Mouse (Mus musculus) hindbrain, embryonic 15.5 days (tissue): Measurements from ENCODE around the gene Nol10. TPM values are rescaled to one million over a fixed set of nuclear protein-coding genes. Genes with fewer than 3 reads are reported as not detected.

Experiments used
- ATAC-seq: fragments of 200-750 bp; cut with Nextera tagmentation; 2 replicates; pipeline ENCODE4 v1.8.0; 2017; ENCODE audit warnings: low read depth, moderate number of reproducible peaks, moderate TSS enrichment; ENCODE audit not compliant: low FRiP score
- H3K27ac ChIP-seq: fragments of 300-500 bp; sonication (generic); replicated peaks from 2 replicates; pipeline ENCODE4 v1.5.1; 2015; ENCODE audit warnings: mild to moderate bottlenecking, inconsistent platforms
- H3K27me3 ChIP-seq: fragments of 300-500 bp; sonication (generic); 2 replicates; pipeline ENCODE4 v1.6.1; 2015; ENCODE audit warnings: control low read depth, inconsistent platforms
- H3K36me3 ChIP-seq: fragments of 300-500 bp; sonication (generic); 2 replicates; pipeline ENCODE4 v1.6.1; 2015; ENCODE audit warnings: control low read depth, inconsistent platforms
- H3K4me1 ChIP-seq: fragments of 300-500 bp; sonication (generic); replicated peaks from 2 replicates; pipeline ENCODE4 v1.6.1; 2015; ENCODE audit warnings: control low read depth, inconsistent platforms
- H3K4me2 ChIP-seq: fragments of 300-500 bp; sonication (generic); 2 replicates; pipeline ENCODE4 v1.6.1; 2015; ENCODE audit warnings: moderate library complexity, mild to moderate bottlenecking, inconsistent platforms
- H3K4me3 ChIP-seq: fragments of 300-500 bp; sonication (generic); 2 replicates; pipeline ENCODE4 v1.5.1; 2015; ENCODE audit warnings: mild to moderate bottlenecking, inconsistent platforms
- H3K9ac ChIP-seq: fragments of 300-500 bp; sonication (generic); 2 replicates; pipeline ENCODE4 v1.6.1; 2015; ENCODE audit warnings: inconsistent platforms
- H3K9me3 ChIP-seq: fragments of 300-500 bp; sonication (generic); 2 replicates; pipeline ENCODE4 v1.6.1; 2016; ENCODE audit warnings: control low read depth, inconsistent platforms
- WGBS: fragments of 180-500 bp; shearing (Covaris S2); methylation state at CpG from one replicate; pipeline ENCODE4 v1.1.7; 2015; 5-methylcytosine and 5-hydroxymethylcytosine counted together
- polyA plus RNA-seq: library from polyadenylated mRNA; unstranded; fragments of >200 nt; fragmentation: Nextera tagmentation; extraction: Ambion mirVana; gene quantifications from 2 replicates; pipeline ENCODE4 v1.2.1, GENCODE M21; 2015

Gene Nol10
- polyA plus RNA-seq, 1 experiment from 2014 or later: 21.0 TPM

- Histone ChIP-seq H3K4me2 (no peak overlapping the region), H3K27ac (no peak overlapping the region), H3K4me1 (no peaks in the 10 kb centered on the region), H3K9me3 (no peaks in the 10 kb centered on the region), H3K4me3 (no peak overlapping the region), H3K27me3 (no peaks in the 10 kb centered on the region), H3K36me3 (no peaks in the 10 kb centered on the region), H3K9ac (no peak overlapping the region)
- WGBS: 82% methylated on average over 2 of the region's 2 CpGs
- no peak for ATAC-seq
These were observed 9.9 kb upstream of the Nol10 start for GRCm38 (mm10) chr12:17338338-17338737.

- no peak overlapping the region for H3K27ac ChIP-seq
- H3K36me3 ChIP-seq: no peaks in the 10 kb centered on the region
- no peaks in the 10 kb centered on the region for H3K27me3 ChIP-seq
- H3K4me3 ChIP-seq: no peak overlapping the region
- no peak for ATAC-seq
- H3K9me3 ChIP-seq: no peaks in the 10 kb centered on the region
- H3K9ac ChIP-seq: no peak overlapping the region
- H3K4me2 ChIP-seq: no peak overlapping the region
- no peaks in the 10 kb centered on the region for H3K4me1 ChIP-seq
- 80% methylated on average over 3 of the region's 3 CpGs for WGBS
These were observed 8.9 kb upstream of the Nol10 start for GRCm38 (mm10) chr12:17339114-17339905.

- peak overlapping the region; percentile 77 for H3K4me3 ChIP-seq
- no peaks in the 10 kb centered on the region for H3K9me3 ChIP-seq
- H3K9ac ChIP-seq: peak overlapping the region; percentile 75
- ATAC-seq: peak; percentile 36; the same call in 1 of the 2 replicates
- H3K36me3 ChIP-seq: peaks cover 21% of the 10 kb centered on the region
- no peaks in the 10 kb centered on the region for H3K27me3 ChIP-seq
- peaks cover 15% of the 10 kb centered on the region for H3K4me1 ChIP-seq
- H3K4me2 ChIP-seq: peak overlapping the region; percentile 96
- 36% methylated on average over 11 of the region's 11 CpGs for WGBS
- peak overlapping the region; percentile 71 for H3K27ac ChIP-seq
These were observed 771 bp upstream of the Nol10 start for GRCm38 (mm10) chr12:17347327-17348047.

DNA sequence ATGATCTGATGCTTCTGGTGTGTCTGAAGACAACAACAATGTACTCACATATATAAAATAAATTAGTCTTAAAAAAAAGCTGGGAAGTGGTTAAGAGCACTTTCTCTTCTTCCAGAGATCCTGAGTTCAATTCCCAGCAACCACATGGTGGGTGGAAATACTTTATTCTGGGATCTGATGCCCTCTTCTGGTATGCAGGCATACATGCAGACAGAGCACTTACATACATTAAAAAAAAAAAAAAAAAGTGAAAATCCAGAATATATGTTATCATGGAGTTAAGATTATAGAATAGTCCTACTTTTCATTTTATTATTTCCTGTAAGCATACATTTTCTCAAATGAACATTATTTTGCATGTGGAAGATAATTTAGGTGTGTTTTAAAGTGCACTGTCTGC is 1.8 kb downstream of the Nol10 start:
- Histone ChIP-seq H3K4me1 (peaks cover 15% of the 10 kb centered on the region), H3K27ac (no peak overlapping the region), H3K9me3 (no peaks in the 10 kb centered on the region), H3K36me3 (peaks cover 43% of the 10 kb centered on the region), H3K9ac (no peak overlapping the region), H3K4me2 (no peak overlapping the region), H3K27me3 (no peaks in the 10 kb centered on the region), H3K4me3 (no peak overlapping the region)
- ATAC-seq: no peak

- Histone ChIP-seq H3K27ac (no peak overlapping the region), H3K4me2 (no peak overlapping the region), H3K36me3 (peaks cover 71% of the 10 kb centered on the region), H3K27me3 (no peaks in the 10 kb centered on the region), H3K9me3 (no peaks in the 10 kb centered on the region), H3K9ac (no peak overlapping the region), H3K4me3 (no peak overlapping the region), H3K4me1 (no peaks in the 10 kb centered on the region)
- ATAC-seq: no peak
- WGBS: 86% methylated on average over 4 of the region's 4 CpGs
These were observed 8.6 kb downstream of the Nol10 start for GRCm38 (mm10) chr12:17356853-17357252.

DNA sequence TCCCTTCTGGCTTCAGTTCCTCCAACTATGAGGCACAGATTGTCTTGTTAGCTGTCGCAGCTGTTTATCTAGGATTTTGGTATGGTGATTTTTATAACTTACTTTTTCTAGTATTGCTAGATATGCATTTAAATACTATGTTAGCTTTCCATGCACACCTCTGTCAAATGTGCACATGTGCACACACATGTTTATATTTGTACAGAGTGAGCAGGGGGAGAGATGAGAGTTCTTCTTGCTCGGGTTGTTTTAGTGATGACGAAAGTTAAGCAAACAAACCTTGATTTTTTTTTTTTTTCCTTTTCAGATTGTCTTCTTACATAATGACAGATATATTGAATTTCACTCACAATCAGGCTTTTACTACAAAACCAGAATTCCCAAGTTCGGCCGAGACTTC is 9.5 kb downstream of the Nol10 start:
- WGBS: 96% methylated on average over 5 of the region's 5 CpGs
- Histone ChIP-seq H3K9ac (no peak overlapping the region), H3K27me3 (no peaks in the 10 kb centered on the region), H3K36me3 (peaks cover 72% of the 10 kb centered on the region), H3K27ac (no peak overlapping the region), H3K9me3 (no peaks in the 10 kb centered on the region), H3K4me3 (no peak overlapping the region), H3K4me2 (no peak overlapping the region), H3K4me1 (no peaks in the 10 kb centered on the region)
- no peak for ATAC-seq

- H3K27ac ChIP-seq: no peak overlapping the region
- no peaks in the 10 kb centered on the region for H3K4me1 ChIP-seq
- H3K9ac ChIP-seq: no peak overlapping the region
- H3K27me3 ChIP-seq: no peaks in the 10 kb centered on the region
- H3K4me3 ChIP-seq: no peak overlapping the region
- WGBS: 92% methylated on average over 9 of the region's 9 CpGs
- H3K9me3 ChIP-seq: no peaks in the 10 kb centered on the region
- H3K4me2 ChIP-seq: no peak overlapping the region
- ATAC-seq: no peak
- H3K36me3 ChIP-seq: peaks cover 74% of the 10 kb centered on the region
These were observed 10.7 kb downstream of the Nol10 start for GRCm38 (mm10) chr12:17358981-17359380.

- no peak overlapping the region for H3K27ac ChIP-seq
- WGBS: 47% methylated on average over 9 of the region's 9 CpGs
- ATAC-seq: no peak
These were observed 11.8 kb downstream of the Nol10 start for GRCm38 (mm10) chr12:17360104-17360503.

DNA sequence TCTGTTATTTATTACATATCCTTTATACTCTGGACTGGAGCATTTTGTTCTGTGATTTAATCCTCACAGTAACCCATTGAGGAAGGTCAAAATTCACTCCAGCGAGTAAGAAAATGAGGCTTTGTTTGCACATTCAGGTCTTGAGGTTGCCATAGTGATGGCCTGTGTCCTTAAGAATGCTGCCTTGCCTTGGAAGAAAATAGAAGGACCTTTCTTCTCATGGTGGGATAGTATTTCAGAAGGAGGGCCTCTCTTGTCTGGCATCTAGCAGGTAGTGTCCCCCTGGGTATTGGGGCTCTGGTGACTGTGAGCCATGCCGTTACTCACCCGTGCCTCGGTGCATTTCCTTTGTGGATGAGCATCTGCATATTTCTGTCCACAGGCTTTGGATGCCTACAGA is 12.4 kb downstream of the Nol10 start:
- peaks cover 71% of the 10 kb centered on the region for H3K36me3 ChIP-seq
- no peak for ATAC-seq
- no peak overlapping the region for H3K9ac ChIP-seq
- no peak overlapping the region for H3K27ac ChIP-seq
- no peaks in the 10 kb centered on the region for H3K27me3 ChIP-seq
- no peaks in the 10 kb centered on the region for H3K9me3 ChIP-seq
- no peaks in the 10 kb centered on the region for H3K4me1 ChIP-seq
- 11% methylated on average over 4 of the region's 4 CpGs for WGBS
- H3K4me2 ChIP-seq: no peak overlapping the region
- H3K4me3 ChIP-seq: no peak overlapping the region

More at GRCm38 (mm10) chr12:17360104-17360503, 11.8 kb downstream of the Nol10 start:
- H3K4me3 ChIP-seq: no peak overlapping the region
- H3K9me3 ChIP-seq: no peaks in the 10 kb centered on the region
- no peak overlapping the region for H3K4me2 ChIP-seq
- H3K27me3 ChIP-seq: no peaks in the 10 kb centered on the region
- no peaks in the 10 kb centered on the region for H3K4me1 ChIP-seq
- H3K36me3 ChIP-seq: peaks cover 73% of the 10 kb centered on the region
- H3K9ac ChIP-seq: no peak overlapping the region

- H3K4me1 ChIP-seq: no peaks in the 10 kb centered on the region
- H3K9me3 ChIP-seq: no peaks in the 10 kb centered on the region
- H3K27me3 ChIP-seq: no peaks in the 10 kb centered on the region
- no peak for ATAC-seq
- no peak overlapping the region for H3K27ac ChIP-seq
- H3K9ac ChIP-seq: no peak overlapping the region
- H3K4me3 ChIP-seq: no peak overlapping the region
- H3K4me2 ChIP-seq: no peak overlapping the region
- WGBS: 92% methylated on average over 5 of the region's 5 CpGs
- peaks cover 71% of the 10 kb centered on the region for H3K36me3 ChIP-seq
These were observed 14.1 kb downstream of the Nol10 start for GRCm38 (mm10) chr12:17362316-17362715.

DNA sequence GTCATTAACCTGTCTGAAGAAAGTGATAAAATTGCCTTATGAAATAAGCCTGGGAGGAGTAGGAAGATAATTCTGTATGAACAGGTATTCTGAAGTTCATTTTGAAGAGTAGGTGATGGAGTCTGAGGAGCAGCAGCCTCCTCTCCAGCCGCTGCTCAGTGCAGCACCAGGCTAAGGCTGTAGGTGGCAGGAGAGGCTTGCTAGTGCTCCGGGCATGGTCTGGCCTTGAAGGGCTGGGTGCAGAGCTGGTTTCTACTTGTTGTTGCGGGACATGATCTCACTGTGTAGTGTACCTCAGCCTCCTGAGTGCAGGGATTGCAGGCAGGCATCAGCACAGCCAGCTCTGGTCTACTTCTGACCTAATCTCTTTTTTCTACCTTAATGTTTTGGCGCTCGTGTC is 18.7 kb downstream of the Nol10 start:
- Histone ChIP-seq H3K4me1 (no peaks in the 10 kb centered on the region), H3K4me3 (no peak overlapping the region), H3K4me2 (no peak overlapping the region), H3K27me3 (no peaks in the 10 kb centered on the region), H3K36me3 (peaks cover 66% of the 10 kb centered on the region), H3K9ac (no peak overlapping the region), H3K27ac (no peak overlapping the region), H3K9me3 (no peaks in the 10 kb centered on the region)
- 76% methylated on average over 5 of the region's 5 CpGs for WGBS
- peak; percentile 80; the same call in 1 of the 2 replicates for ATAC-seq

GRCm38 (mm10) chr12:17369111-17369510 is 20.9 kb downstream of the Nol10 start:
- Histone ChIP-seq H3K4me3 (no peak overlapping the region), H3K27me3 (no peaks in the 10 kb centered on the region), H3K36me3 (peaks cover 64% of the 10 kb centered on the region), H3K4me1 (no peaks in the 10 kb centered on the region), H3K9me3 (no peaks in the 10 kb centered on the region), H3K9ac (no peak overlapping the region), H3K27ac (no peak overlapping the region), H3K4me2 (no peak overlapping the region)
- 99% methylated on average over 3 of the region's 3 CpGs for WGBS
- ATAC-seq: no peak
